Mouse (Mus musculus) hematopoietic stem cell, adult 5-6 weeks (primary cell): ENCODE measurements at regions not wholly inside any gene's neighbourhood (a gene's known extent, or its start where the extent isn't known, plus 50 kb on each side); places are given as distances from the start of the nearest gene placed in this dataset.

Source experiments
- ATAC-seq, 2 experiments: fragments of 125-278 bp in 1 of 2; replicated peaks in 1 of 2; 2 replicates each; pipeline ENCODE4 v1.8.0; 2016 to 2017; ENCODE audit warnings: inconsistent platforms in 2 of 2, mild to moderate bottlenecking in 2 of 2, moderate number of reproducible peaks in 2 of 2, low read depth in 1 of 2, moderate TSS enrichment in 1 of 2; ENCODE audit not compliant: low FRiP score in 2 of 2, poor library complexity in 2 of 2, severe bottlenecking in 2 of 2, insufficient read depth in 1 of 2, low TSS enrichment in 1 of 2

DNA sequence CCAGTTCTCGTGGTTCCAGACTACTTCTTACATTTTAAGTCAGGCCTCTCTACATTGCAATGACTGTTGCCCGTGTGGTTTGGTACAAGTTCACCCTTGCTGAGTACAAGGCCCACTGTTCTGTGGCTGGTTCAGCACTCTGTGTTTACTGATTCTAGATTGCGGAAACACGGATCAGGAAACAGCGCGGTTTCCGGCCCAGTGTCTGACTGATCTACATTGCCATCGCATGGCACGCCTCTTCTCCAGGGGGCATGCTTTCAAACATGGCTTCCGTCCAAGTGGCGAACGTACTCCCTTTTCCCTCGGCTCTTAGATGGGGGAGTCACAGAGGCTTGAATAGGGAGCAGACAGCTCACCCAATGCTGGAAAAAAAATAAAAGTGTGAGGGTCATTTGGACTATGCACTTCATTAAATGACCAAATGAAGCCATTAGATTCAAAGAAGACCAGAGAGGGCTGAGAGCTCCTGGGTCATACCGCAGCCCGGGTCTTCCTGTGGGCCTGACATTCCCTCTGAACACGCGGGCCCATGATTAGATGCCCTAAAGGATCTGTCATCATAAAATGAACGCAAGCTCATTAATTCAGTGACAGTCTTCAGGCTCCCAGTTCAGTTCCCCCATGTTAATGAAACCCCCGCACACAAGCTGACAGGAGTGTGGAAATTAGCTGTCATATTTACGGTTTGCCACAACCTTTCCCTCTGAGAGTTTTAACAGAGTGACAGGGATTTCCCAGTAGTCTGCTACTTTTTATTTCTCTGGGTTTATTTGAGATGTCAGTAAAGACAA is 250.9 kb downstream of the Gm19410 start:
- ATAC-seq = peak; percentile 38 to 40; a peak in 2 of 4 replicates

DNA sequence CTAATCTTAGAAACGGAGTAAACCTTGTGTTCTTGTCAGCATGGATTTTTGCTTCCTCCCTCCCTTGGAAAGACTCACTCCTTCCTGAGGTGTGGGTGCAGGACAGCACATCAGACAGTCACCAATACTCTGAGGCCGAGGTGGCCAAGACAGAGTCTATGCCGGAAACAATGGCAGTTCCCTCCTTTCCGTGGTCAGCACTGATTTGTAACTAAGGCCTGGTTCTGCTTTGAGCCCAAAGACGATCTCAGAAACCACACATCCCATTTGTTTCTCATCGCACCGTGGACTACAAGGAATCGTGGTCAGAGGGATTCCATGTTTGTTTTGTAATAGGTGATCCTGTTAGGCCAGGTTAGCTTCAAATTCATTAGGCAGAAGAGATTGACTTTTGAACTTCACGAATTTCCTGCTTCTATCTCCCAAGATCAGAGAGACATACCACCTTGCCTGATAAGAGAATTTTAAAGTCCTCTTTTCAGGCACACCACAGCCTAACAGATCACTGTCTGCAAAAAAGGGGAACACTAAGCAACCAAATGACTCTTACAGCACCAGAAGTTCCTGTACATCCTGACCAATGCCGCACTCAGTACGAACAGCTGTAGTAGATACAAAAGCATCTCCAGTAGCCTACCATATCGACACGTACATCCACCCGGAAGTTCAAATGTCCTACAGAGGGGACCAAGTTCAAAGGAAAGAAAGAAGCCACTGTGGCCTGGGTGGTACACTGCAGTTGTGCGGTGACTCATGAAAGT is 253.6 kb downstream of the Gm19410 start:
- peak; percentile 82 to 92 for ATAC-seq

DNA sequence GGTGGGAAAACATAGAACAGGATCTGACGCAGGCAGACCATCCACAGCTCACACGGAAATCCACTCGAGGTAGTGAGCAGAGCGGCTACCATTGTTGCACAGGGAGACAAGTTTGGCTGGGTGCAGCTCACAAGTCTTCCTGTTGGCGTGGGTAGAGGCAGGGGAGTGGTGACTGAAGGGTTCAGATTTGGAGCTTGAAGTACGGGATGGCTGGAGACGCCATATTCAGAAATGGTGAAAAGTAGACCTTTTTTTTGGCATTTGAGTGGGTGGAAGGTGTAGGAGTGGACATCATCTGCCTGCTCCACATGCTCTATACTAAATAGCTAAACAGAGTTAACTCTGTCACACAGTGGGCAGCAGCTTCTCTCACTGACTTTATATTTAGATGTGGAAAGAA is 254.3 kb downstream of the Gm19410 start:
- no peak for ATAC-seq

DNA sequence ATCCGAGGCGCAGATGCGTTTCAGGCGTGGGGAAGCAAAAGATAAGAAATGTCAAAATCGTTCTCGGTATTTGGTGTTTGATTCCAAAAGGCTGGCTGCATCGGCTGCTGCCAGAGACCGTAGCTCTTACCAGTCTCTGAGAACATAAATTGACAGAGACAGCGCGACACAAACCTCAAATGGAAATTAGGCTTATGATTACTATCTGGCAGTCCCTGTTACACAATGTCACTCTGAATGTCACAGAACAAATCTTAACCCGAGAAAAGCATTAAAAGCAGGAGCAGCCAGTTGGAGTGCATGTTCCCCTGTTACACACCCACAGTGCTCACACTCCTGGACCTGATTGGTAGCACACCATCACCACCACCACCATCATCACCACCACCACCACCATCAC is 262.0 kb downstream of the Gm19410 start:
- no peak for ATAC-seq

DNA sequence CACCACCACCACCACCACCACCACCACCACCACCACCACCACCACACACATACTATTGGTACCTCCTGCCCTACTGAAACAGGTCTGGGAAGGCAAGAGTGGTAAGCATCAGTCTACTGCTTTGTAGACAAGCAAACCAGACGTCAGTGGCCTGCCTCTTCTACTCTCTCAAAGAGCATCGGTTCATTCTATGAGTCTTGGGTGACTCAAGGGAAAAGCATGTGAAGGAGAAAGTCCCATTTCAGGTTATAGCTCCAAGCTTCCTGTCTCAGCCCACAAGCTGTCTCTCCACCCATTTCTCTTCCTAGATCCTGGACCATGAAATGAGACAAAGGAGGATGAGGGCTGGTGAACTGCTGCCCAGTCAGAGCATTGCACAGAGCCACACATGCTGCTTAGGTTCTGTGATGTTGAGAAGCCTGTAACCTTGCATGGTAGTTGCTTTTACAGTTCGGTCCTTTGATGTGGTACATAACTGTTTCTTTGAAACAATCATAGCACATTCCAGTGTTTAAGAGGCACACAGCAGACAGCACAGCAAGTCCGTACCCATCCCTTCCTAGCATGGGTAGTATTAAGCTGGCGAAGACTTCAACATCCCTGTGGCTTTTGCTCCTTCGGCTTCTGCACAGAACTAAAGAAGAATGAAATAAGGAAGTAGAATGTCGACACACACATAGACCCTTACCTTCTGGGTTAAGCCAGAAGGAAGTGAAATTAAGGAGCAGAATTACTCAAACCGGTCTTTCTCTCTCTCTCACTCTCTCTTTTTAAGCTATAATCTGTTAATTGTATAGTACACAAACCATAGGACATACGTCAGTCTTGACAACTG is 262.7 kb downstream of the Gm19410 start:
- ATAC-seq = peak; percentile 46 to 75; a peak in 1 of 4 replicates

DNA sequence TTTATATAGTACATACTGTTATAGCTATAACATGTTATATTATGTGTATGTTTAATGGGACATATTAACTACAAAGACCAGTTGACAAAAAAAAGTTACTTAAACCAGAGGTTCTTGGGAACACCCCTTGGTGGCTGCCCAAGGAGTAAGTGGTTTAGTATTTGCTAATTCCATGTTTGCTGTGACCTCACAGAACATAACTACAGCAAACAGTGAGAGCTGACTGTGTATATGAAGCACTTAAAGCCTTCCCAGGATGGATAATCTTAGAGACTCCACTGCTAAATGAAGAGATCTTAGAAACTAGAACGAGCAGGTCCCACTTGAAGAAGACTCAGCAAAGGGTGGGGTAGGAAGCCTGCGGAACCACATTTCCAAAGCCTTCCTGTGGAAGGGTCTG is 263.9 kb downstream of the Gm19410 start:
- ATAC-seq = no peak

DNA sequence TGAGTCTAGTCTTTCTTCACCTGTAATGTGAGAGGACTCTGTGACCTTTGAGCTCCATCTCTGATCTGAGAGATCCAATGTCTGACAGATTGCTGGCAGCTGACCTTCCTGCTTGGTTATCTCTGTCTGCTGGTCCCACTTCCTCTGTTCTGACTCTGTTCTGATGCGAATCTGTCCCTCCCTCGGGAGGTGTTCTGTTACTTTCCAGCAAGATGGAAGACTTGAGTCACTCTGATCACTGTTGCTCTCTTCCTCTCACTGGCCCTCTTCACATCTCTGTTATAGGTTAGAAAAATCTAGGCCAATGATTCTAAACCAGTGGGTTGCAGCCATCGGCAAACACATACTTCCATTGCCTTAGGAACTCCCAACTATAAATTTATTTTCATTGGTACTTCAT is 264.6 kb downstream of the Gm19410 start:
- no peak for ATAC-seq

DNA sequence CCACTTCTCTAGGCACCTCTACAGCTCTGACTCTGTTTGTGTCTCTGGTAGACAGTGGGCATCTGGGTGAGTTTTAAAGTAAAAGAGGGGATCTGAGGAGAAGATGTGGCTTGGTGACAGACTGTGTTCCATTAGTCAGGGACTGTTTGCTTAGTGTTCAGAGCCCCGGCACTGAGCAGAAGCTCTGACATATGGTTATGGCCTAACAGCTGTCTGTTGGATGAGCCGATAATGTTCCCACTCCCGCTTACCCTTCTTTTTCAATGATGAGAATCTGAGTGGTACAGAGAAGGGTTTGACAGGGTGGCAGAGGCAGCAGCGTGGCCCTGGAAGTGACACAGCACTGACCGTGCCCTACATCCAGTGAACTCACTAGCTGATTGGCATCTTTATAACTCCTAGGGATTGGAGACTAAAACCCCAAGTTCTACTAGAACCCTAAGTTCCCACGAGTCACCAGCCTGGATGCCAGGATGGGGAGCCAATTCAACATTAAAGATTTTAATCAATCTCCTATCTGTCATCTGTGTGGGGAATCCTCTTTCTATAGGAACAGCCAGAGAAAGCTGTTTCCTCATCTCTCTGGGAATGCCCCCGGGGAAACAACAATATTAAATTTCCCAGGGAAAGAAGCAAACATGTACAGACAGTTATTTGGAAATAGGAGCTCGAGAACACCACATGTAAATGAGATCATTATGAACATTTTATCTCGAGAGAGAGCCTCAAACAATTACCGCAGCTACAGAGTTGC is 266.6 kb downstream of the Gm19410 start:
- no peak for ATAC-seq

DNA sequence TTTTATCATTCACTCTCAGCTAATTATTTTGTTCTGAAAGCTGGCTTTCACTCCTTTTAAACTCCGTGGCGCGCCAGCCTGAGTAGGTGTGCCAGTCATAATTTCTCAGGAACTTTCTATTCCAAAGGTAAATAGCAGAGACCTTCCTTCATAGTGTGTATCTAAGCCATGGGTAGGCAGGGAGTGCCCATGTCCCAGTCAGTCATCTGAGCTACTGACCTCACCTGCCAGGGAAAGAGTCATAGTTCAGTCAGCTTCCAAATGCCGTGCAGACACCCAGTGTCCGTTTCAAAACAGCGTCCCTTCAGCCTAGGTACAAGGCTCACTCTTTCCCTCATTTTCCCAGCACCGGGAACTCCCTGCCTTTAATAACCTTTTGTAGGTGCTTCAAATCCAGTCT is 269.7 kb downstream of the Gm19410 start:
- no peak for ATAC-seq

DNA sequence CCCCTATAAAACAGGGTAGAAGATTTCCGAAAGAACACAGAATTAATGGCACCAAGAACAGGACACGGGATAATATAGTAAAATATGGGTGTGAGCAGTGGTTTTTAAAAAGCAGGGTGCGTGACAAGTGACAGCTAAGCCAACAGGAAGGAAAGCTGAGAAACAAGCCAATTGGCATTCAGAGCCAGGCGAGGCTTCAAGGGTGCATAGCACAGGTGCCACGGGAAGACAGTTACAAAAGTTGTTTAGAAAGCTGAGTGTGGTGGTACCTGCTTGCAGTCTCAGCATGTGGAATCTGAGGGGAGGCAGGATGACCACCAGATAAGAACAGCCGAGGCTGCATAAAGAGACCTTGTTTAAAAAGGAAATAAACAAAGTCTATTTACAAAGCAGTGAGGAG is 270.7 kb downstream of the Gm19410 start:
- ATAC-seq = no peak

DNA sequence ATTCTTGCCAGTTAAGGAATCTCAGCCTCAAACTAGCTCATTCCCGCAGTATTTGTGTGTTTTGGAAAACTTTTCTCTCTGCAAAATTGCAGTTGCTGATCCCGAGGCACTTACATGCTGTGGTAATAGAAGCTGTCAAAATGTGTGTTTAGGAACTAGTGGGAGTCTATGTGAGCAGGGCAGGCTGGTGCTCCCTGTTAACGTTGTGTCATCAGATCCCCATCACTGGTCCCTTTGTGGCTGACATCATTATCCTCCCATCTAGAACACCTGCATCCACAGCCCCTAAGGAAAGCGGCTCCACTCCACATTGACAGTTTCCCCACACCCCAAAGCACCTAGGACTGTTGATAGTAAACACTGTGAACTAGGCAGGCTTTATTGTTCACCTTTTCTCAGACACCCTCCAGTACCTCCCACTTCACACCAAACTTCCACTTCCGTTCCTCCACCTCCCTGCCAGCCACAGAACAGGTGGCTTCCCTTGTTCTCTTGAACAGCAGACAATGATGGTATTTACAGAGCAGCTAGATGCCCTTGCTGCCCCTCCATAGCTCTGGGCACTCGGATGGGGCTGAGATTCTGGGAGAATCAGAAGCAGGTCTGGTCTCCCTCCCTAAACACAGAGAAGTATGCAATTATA is 275.8 kb downstream of the Gm19410 start:
- ATAC-seq = no peak

DNA sequence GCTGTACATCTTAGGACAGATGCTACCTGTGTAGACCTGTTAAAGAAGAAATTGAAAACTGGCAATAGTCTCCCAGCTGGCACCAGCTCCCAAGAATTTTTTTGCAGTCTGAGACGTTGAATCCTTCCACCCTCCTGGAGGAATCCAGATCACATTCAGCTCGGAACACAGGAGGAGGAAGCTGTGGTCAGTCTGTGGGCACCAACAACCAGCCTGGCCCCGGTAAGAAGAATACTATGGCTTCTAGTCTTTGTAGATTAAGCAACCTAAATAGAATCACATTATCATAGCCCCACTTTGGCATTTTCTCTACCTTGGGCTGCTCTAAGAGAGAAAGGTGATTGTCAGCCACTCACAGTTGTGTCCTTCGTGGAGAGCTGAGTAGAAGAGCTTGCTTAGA is 277.0 kb downstream of the Gm19410 start:
- ATAC-seq = peak; percentile 62 to 69; a peak in 2 of 4 replicates
